Mouse (Mus musculus) olfactory bulb, adult 2 months (tissue): ENCODE measurements around the gene Wee1. TPM values are rescaled to one million over a fixed set of nuclear protein-coding genes. Genes with fewer than 3 reads are reported as not detected.
"Not testable (repeated sequence)": the region's sequence is repeated elsewhere in the genome, so short reads cannot be mapped to it uniquely, and the experiment has no call there.

Experiments used
- H3K27ac ChIP-seq: fragments of 200-500 bp; 2 replicates; pipeline ENCODE4 v1.5.1; 2012; ENCODE audit warnings: low read depth, low read length; ENCODE audit not compliant: insufficient read depth
- H3K4me1 ChIP-seq: fragments of 200-500 bp; 2 replicates; pipeline ENCODE4 v1.6.1; 2012; ENCODE audit warnings: low read length; ENCODE audit not compliant: control insufficient read depth, insufficient read depth
- H3K4me3 ChIP-seq: fragments of 200-500 bp; 2 replicates; pipeline ENCODE4 v1.5.1; 2012; ENCODE audit warnings: mild to moderate bottlenecking, low read depth, low read length, moderate library complexity; ENCODE audit not compliant: insufficient read depth
- CTCF ChIP-seq: fragments of 200-500 bp; IDR thresholded peaks from 2 replicates; pipeline ENCODE4 v1.5.1; 2012; ENCODE audit warnings: low read depth, mild to moderate bottlenecking, low read length, moderate library complexity; ENCODE audit not compliant: insufficient read depth
- POLR2A ChIP-seq: fragments of 200-500 bp; IDR thresholded peaks from 2 replicates; pipeline ENCODE4 v1.6.1; 2012; ENCODE audit warnings: mild to moderate bottlenecking, low read depth, low read length, moderate library complexity; ENCODE audit not compliant: insufficient read depth
- WGBS: fragments of 180-500 bp; shearing (Covaris S2); methylation state at CpG from one replicate; pipeline ENCODE4 v1.1.7; 2018; 5-methylcytosine and 5-hydroxymethylcytosine counted together
- polyA plus RNA-seq: library from polyadenylated mRNA; stranded (reverse); fragments of >200 nt; gene quantifications from 2 replicates; pipeline ENCODE4 v1.2.4, GENCODE M21; 2012; ENCODE audit warnings: low replicate concordance; ENCODE audit not compliant: missing spikeins, insufficient read depth, insufficient read length

Wee1 gene
- polyA plus RNA-seq, 1 experiment, result not detected

DNA sequence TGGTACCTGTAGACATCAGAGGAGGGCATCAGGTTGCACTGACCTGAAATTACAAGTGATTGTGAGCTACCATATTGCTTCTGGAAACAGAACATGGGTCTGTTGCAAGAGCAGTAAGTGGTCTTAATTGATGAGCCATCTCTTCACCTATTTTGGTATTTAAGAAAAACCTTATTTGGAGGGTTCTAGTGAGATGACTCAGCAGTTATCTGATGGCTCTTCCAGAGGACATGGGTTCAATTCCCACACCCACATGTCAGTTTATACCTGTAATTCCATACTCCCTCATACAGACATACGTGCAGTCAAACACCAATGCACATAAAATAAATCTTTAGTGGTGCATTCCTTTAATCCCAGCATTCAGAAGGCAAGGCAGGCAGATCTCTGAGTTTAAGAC is 22.0 kb downstream of the Wee1 start:
- H3K27ac ChIP-seq, result no peak overlapping the region
- TF ChIP-seq POLR2A (no peak), CTCF (no peak)
- H3K4me1 ChIP-seq, result peaks cover 2% of the 10 kb centered on the region; the same call in 1 of the 2 replicates
- H3K4me3 ChIP-seq, result no peak overlapping the region
- WGBS, result 100% methylated on average over 1 of the region's 1 CpGs

- Histone ChIP-seq H3K4me3 (no peak overlapping the region), H3K27ac (no peak overlapping the region), H3K4me1 (no peaks in the 10 kb centered on the region; the same call in 1 of the 2 replicates)
- WGBS, result 94% methylated on average over 5 of the region's 5 CpGs
- TF ChIP-seq CTCF (no peak), POLR2A (no peak)
Observed at GRCm38 (mm10) chr7:110152891-110153290, 31.0 kb downstream of the Wee1 start.

DNA sequence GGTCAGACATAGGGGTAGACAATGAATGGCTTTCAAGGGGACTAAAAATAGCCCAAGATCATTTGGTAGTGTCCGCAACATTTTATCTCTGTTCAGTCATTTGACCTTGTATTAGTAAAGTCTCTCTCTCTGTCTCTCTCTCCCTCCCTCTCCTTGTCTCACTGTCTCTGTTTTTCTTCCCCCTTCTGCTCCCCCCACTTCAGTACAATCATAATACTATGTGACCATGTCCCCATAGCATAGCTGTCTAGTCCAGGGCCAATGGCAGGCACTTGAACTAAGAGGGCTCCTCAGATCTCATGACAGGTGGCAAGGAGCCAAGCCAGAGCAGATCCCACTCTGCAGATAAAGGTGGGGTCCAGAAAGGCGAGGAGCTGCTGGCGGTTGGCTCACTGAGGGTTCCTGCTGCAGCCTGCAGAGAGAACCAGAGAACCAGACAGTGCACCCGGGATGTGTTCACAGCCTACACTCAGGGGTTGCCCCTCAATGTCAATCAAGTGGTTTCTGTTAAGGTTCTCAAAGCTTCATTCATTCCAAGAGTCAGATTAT is 34.9 kb downstream of the Wee1 start:
- no peak overlapping the region for H3K27ac ChIP-seq
- 63% methylated on average over 4 of the region's 4 CpGs for WGBS
- H3K4me1 ChIP-seq, result no peaks in the 10 kb centered on the region; the same call in 1 of the 2 replicates
- no peak for TF ChIP-seq POLR2A
- no peak for TF ChIP-seq CTCF
- no peak overlapping the region for H3K4me3 ChIP-seq

DNA sequence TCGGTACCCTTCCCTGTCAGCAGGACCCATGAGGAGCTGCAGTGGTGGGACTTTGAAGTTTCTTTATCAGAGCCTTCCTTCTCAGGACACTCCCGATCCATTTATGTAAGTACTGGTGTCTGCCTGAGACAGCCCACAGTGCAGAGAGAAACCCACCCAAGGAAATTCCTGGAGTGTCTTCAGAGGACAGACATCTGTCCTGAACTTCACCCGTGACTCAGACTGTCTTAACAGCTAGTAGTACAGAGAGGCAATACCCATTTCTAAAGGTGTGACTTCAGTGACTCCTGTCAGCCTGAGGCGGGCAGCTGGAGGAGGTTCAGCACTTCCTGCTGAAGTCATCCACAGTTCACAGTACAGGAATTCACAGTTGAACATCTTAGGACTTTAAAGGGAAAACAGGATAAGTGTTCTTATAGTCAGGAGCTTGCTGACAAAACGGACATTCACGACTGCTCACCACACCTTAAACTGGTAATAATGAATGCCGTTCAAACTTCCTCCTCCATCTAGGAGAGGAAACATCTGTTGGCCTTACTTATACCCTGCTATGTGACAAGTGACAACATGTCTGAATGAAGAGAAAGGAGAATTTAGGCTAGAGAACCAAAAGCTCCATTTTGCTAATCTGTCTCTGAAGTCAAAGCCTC is 35.5 kb downstream of the Wee1 start:
- Histone ChIP-seq H3K4me3 (no peak overlapping the region), H3K27ac (no peak overlapping the region), H3K4me1 (no peaks in the 10 kb centered on the region; the same call in 1 of the 2 replicates)
- 71% methylated on average over 7 of the region's 7 CpGs for WGBS
- TF ChIP-seq POLR2A (no peak), CTCF (no peak)

DNA sequence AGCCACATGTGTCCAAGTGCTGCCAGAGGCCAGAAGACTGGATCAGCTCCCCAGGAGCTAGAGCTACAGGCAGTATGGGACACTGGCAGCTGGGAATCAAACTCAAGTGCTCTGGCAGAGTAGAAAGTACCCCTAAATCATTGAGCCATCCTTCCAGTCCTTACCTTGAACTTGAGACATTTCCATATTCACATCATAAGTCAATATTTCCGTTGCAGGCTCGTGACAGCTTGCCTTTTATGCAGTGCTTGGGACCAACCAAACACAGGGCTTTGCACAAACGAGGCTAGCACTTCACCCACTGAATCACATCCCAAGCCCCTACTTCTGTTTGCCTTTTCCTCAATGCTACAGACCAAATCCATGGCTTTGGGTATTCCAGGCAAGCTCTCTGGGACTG is 36.2 kb downstream of the Wee1 start:
- H3K4me3 ChIP-seq, result no peak overlapping the region
- WGBS, result 87% methylated on average over 3 of the region's 3 CpGs
- H3K4me1 ChIP-seq, result no peaks in the 10 kb centered on the region; the same call in 1 of the 2 replicates
- no peak overlapping the region for H3K27ac ChIP-seq
- TF ChIP-seq CTCF (no peak), POLR2A (no peak)

DNA sequence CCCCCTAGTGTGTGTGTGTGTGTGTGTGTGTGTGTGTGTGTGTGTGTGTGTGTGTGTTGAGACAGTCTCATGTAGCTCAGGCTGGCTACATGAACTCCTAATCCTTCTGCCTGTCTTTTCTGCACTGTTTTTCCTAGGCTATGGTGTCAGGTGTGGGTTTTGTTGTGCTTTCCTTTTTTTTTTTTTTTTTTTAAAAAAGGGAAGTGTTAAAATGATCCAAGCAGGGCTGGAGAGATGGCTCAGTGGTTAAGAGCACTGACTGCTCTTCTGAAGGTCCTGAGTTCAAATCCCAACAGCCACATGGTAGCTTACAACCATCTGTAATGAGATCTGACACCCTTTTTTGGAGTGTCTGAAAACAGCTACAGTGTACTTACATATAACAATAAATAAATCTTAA is 38.3 kb downstream of the Wee1 start:
- H3K4me1 ChIP-seq, H3K27ac ChIP-seq, H3K4me3 ChIP-seq: not testable (repeated sequence)

DNA sequence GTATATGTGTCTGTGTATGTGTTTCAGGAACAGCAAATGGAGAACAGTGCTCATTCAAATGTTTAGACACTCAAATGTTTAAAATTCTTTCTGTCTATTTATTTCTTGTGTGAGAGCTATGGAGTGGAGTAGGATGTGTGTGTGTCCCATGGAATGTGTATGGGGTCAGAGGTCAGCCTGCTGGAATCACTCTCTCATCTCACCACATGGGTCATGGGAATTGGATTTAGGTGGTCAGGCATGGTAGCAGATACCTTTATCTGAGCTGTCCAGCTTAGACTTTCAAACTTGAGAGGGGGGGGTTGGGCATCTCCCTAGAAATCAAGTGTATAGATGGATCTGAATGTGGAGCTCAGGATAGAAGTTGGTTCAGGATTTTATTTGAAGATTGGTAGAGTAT is 38.8 kb downstream of the Wee1 start:
- TF ChIP-seq CTCF (no peak), POLR2A (no peak)
- Histone ChIP-seq H3K27ac (no peak overlapping the region), H3K4me3 (no peak overlapping the region), H3K4me1 (no peaks in the 10 kb centered on the region; the same call in 1 of the 2 replicates)

- TF ChIP-seq POLR2A, result no peak
- TF ChIP-seq CTCF, result no peak
- 93% methylated on average over 6 of the region's 6 CpGs for WGBS
- no peak overlapping the region for H3K27ac ChIP-seq
- no peak overlapping the region for H3K4me3 ChIP-seq
- no peaks in the 10 kb centered on the region for H3K4me1 ChIP-seq
Observed at GRCm38 (mm10) chr7:110163024-110163423, 41.2 kb downstream of the Wee1 start.

DNA sequence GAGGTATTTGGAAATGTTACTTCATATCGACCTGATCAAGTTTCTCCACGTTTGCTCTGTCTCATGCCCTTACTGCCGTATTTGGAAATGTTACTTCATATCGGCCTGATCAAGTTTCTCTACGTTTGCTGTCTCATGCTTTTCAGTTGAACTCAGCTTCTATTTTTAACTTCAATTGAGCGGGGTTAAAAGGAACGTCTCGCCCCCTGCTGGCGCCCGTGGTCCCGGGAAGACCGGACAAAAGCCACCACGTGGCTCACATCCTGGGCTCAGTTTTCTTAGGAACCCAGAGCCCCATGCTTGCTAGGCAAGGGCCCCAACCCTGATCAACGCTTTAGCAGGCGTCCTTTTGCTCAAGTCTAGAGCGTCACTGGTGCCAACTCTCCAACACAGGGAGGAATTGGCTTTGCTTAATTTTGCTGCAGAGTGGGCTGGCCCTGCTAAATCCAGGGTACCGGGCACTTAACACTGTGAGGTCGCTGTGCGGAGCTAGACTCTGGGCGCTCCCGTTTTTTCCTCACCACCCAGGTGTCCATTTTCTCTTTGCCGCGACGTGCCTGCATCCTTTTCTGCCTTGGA is 42.3 kb downstream of the Wee1 start:
- Histone ChIP-seq H3K4me1 (no peaks in the 10 kb centered on the region), H3K27ac (peak overlapping the region; percentile 44), H3K4me3 (peak overlapping the region; percentile 49)
- TF ChIP-seq POLR2A, result no peak
- TF ChIP-seq CTCF, result peak; percentile 59; the same call in 1 of the 2 replicates
- under 1% methylated on average over 24 of the region's 24 CpGs for WGBS

DNA sequence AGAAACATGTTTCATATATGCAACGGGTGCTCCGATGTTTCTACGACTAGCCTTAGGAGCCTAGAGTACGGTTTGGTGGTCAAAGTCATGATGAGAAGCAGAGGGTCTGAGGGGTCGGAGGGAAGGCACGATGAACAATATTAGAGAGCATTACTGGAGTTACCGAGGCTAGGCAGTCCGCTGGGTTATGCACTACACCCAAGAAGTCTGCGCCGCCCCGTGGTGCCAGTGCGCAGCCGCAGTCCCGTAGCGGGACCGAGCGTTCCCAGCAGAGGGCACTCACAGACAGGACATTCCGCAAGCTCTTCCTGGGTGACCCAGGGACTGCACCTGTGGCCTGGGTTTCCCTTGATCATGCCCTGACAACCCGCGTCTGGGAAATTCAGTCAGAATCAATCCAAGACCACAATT is 42.9 kb downstream of the Wee1 start:
- 0% methylated on average over 20 of the region's 20 CpGs for WGBS
- H3K27ac ChIP-seq, result peak overlapping the region; percentile 44
- TF ChIP-seq POLR2A (0 out of 2 replicates have a peak, but pooled peaks have one; percentile 30), CTCF (peak; percentile 89)
- no peaks in the 10 kb centered on the region for H3K4me1 ChIP-seq
- H3K4me3 ChIP-seq, result peak overlapping the region; percentile 49
